Mouse (Mus musculus) cerebellum, postnatal 4 days (tissue): ENCODE measurements around the gene Tulp4.

Experiments used
- DNase-seq, 2 experiments: peaks; one replicate each; pipeline ENCODE4 v3.0.0; 2022; ENCODE audit warnings: low spot score in 2 of 2, mixed read lengths in 1 of 2

Gene Tulp4

DNA sequence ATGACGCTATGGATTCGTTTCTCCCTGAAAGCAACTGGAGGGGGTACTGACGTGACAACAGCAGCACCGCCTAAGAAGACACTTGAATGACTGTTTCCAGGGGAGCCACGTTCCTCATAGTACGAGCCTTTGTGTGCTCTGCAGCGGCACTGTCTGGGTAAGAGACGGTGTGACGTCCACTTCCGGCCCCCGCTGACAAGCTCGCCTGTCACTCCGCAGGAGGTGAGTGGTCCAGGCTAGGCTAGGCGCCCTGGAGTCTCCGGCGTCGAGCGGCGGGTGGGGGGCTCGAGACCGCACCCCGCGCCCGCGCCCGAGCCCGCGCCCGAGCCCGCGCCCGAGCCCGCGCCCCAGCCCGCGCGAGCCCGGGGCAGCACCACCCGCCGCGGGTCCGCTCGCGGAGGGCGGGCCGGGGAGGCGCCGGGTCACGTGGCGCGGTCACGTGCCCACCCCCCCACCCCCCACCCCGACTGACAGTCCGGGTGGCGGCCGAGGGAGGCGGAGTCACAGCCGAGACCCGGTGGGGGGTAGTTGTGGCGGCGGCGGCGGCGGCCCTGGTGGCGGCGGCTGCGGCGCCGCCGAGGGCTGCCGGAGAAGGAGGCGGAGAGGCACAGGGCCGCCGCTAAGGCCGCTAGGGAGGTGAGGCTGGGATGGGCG is at the start of gene Tulp4:
TSS of gene Tulp4 (plus strand) at position 77 of the 654 bp plus-strand sequence.
- peak; percentile 65 to 82 for DNase-seq

DNA sequence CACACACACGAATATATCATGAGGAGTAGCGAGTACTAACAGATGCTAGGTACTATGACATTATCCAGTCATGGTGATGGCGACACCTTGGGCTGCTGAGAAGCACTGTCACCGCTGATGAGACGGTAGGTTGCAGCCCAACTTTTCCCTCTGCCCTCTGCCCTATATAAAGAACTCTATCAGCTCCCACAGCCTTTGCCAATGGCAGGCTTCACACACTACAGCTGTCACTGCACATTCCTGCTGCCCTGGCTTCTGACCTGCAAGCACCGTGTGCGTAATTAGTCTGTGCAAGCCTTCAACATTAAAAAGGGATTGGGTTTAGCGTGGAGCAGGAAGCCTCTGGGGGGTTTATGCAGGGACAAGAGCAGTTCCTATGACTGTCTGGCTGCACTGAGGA is 43.4 kb upstream of the Tulp4 start:
- DNase-seq: no peak

DNA sequence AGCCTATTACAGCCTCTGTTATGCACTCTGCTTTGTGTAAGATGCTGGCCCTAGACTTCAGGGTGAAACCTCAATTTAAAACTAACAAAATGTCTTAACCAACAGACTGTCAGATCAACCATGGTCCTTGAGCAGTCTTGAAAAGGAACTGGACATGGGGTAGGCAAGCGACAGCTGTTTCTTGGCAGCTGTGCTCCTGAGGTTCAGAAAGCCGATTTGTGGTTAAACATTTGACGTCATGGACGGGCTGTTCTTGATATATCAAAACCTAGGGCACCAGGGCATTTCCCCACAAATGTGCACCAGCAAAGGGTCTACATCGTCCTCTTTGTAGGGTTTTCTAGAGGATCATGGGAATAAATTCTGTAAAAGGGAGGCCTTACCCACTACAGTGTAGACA is 42.7 kb upstream of the Tulp4 start:
- DNase-seq: no peak

DNA sequence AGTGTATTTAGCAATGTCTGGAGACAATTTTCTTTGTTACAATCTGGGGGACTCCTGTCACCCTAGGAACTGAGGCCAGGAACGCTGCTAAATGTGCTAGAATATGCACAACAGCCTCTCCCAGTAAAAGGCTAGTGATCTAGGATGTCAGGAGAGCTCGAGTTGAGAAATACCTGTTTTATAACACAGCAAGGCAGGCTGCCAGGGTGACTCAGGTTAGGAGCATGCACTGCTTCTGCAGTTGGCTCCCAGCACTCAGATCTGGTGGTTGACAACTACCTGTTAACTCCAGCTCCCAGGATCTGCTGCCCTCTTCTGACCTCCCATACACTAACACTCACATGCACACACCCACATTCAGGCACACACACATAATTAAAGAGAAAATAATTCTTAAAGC is 40.2 kb upstream of the Tulp4 start:
- no peak for DNase-seq

DNA sequence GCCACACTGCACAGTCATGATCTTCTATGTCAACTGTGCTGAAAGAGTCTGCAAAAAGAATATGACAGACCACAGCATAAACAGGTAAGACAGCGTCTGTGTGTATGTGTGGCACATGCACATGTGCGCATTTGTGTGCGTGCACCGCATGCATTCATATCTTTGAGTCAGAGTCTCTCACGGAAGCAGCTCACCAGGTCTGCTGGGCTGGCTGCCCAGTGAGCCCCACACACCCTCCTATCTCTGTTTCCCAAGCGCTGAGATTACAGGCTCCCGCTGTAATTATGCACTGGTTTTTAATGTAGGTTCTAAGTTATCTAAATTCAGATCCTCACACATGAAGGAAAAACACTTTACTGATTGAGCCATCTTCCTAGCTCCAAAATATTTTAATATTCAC is 38.6 kb upstream of the Tulp4 start:
- DNase-seq: no peak

DNA sequence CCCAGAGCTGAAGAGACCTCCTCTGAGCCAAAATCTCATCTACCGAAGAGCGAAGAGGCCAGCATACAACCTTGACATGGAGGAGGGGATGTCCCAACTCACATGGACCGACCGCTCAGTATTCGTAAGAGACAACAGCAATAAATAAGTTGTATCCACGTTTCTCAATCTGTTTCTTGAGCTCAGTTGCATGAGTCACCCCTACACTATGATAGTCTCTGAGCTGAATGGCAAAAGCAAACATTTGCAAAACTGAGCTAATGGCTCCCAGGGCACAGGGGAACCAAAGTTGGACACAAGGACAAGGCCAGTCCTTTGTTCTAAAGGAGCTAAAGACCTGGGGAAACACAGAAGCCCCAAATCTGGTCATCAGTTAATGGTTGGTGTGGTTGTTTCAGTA is 36.4 kb upstream of the Tulp4 start:
- no peak for DNase-seq

DNA sequence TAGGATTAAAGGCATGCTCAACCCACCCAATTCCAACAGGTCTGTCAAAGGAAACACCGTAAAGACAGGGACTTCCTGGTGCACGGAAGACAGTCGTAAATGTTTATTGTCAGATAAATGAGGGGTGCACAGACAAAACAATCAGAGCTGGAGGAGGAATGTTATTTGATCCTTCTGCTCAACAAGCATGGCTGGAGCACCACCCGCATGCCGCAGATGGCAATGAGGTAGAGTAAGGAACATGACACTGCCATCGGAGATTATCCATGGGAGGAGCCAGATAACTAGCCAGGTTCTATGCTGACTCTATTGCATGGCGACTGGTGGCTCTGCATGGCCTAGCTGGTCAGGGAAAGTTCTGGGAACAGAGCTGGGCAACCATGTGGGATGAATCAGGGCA is 32.8 kb upstream of the Tulp4 start:
- no peak for DNase-seq

DNA sequence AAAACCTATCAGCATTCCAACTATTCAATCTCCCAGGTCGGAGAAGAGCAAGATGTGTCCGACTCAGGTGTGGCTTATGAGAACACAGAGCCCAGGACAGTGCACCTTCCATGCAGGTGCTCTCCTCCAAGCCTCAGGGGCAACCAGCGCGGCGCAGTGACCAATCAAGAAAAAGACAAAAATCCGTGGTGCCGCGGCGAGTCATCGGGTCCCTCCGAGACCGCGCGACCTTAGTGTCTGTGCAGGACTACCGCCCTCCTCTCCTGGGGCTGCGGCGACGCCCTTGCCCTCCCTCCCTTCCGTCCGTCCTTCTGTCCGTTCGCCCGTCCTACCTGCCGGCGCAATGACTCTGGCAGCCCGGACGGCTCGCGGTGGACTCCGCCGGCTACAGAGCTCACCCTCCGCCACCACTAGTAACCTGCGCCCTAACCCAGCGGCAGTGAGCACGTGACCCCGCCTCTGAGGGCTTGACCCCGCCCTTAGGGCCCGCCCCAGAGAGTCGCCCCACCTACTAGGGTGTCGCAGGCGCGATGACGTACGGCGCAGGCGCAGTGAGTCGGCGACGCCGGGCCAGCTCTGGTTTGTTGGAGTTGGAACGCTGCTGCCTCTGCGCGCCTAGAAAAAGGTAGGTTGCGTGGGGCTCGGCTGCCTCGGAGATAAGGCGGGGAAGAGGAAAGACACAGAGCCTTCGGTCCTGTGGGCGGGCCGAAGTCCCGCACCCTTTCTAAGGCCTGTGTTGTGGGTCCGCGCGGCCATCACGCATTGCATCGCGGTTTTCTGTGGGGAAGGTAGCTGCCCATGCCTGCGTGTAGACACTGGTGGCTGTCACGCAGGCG is 26.7 kb upstream of the Tulp4 start, which contains the start of the genes Serac1 and Gtf2h5:
TSS of gene Serac1 (minus strand) at position 455 of the 836 bp plus-strand sequence.
TSS of gene Gtf2h5 (plus strand) at position 500 of the 836 bp plus-strand sequence.
- DNase-seq: peak; percentile 98

DNA sequence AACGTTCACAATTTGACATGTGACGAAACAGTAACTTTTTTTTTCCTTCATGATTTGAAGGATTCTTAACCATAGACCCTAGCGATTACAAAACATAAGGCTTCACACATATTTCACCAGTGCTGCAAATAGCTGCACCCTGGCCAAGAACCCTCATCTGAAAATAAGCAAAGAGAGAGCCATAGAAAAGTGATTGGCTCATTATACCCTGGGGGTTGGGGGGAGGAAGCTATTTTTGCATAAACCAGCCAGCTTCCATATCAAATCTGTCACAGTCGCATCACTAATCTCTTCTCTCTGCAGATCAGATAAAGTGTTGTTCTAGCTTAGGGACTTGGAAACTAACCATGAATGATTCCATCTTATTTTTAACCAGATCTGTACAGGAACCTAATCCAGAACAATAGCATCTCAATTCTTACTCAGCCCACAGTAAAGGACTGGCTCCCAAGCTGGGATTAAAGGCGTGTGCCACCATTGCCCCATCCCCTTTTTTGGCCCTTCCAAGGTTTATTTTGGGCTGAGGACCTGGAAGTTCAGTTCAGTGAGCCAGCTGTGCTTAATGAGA is 22.8 kb upstream of the Tulp4 start:
- DNase-seq: no peak

DNA sequence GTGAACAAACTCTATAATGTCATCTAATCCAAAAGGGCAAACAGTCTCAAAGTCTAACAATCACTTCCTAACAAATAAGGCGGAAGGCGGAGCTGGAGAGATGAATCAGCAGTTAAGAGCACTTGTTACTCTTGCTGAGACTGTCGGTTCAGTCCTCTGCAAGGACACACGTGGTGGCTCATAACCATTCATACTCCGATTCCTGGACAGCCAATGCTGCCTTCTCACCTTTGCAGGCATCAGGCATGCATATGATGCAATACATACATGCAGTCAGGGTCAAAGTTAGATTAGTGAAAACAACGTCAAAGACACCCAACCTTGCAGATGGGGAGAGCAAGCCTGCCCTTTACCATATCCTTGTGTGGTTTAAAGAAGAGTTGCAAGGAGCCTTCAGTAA is 14.6 kb upstream of the Tulp4 start:
- no peak for DNase-seq

DNA sequence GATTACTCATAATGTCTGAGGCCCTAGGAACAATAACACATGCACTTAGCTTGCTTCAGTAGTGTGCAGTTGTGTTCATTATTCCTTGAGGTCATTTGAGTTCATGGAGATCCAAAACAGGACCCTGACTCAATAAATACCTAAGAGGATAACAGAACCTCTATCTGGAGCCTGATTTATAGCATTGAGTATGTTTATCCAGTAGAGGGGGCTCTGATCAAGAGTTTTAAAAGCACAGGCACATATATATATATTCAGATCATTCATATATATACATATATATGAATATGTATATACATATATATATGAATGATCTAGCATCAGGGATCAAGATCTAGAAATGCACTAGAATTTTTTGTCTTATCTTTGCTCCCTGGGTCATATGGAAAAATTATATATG is 10.7 kb upstream of the Tulp4 start:
- DNase-seq: no peak

DNA sequence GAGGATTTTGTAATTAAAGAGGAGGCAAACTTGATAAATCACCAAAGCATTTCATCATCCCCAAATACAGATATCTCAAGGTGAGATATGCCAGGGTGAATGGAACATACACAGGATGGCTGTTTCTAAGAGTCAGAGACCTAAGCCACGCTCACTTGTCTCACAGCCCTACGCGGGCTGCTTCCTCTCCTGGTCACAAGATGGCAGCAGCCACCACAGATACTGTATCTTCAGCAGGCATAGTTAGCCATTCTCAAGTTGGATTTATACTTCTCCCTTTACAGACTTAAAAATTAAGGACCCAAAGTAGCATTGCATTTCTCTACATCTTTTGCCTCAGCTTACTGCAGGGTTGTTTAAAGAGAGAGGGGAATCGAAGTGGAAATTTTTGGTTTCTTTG is 8.4 kb upstream of the Tulp4 start:
- DNase-seq: peak in 1 of 2 experiments; percentile 56

DNA sequence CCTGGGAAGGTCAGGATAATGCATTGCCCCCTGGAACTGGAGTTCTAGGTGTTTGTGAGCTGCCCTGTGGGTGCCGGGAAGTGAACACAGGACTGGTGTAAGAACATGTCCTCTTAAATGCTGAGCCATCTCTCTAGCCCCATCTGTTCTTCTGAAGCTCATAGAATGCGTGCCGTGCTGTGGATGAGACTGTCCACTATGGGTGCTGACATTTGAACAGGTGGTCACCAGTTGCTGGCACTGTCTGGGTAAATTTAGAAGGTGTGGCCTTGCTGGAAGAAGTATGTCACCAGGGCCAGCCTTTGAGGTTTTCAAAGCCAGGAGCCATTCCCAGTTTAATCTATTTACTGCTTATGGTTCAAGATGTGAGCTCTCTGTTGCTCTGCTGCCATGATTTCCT is 4.0 kb upstream of the Tulp4 start:
- no peak for DNase-seq

DNA sequence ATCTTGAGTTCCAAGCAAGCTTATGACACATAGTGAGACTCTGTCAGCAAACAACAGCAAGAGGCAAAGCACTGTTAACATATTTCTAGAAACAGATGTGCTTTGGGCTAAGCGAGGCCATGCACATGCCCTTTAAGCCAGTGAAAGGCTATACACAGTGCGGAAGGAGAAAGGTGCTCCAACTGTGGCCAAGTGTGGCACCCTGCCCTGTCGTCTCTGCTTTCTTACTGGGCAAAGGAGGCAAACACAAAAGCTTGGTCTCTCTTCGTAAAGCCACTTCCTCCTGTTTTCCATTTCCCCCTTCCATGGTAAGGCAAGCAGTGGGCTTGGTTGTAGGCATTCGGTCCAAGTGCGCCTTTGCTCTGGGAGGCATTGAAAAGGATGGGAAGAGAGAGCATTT is 2.7 kb upstream of the Tulp4 start:
- DNase-seq: no peak

DNA sequence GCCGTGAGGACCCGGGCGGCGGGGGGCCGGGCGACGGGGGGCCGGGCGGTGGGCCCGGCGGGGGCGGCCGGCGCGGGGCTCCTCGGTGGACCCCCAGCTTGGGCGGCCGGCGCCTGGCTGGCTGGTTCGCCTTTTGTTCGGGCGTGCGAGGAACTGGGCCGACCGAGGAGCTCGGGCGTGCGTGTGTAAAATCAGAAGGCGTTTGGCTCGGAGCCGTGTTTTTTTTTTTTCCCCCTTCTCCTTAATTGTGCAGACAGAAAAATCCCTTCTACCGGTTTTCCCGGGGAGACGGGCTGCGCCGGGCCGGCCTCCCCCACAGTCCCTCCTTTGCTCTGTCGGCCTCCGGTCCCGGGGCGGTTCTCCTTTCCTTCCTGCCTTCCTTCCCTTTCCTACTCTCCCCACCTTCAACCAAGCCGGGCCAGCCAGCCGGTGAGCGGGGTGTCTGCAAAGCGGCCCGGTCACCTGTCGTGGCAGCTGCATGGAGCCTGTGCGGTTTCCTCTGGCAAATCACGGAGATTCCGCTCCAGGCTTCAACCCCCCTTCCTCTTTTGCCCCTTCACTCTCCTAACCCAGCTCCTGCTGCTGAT is 871 bp downstream of the Tulp4 start:
- DNase-seq: peak; percentile 26 to 66

DNA sequence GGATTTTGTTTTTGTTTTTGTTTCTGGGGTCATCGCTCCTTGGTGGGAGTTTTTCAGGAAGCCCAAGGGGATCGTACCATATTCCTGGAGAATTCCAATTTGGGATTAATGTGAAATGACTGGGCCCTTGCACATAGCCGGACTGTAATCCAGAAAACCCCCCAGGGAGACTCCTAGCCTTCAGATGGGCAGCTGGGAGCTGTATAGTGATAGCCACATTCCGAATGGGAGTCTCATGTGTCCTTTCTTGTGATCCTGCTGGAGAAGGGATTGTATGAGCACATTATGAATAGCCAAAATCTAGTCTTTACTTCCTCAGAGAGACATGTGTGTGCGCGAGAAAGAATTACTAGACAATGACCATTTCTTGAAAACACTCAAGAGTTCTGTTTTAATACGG is 1.9 kb downstream of the Tulp4 start:
- DNase-seq: no peak

DNA sequence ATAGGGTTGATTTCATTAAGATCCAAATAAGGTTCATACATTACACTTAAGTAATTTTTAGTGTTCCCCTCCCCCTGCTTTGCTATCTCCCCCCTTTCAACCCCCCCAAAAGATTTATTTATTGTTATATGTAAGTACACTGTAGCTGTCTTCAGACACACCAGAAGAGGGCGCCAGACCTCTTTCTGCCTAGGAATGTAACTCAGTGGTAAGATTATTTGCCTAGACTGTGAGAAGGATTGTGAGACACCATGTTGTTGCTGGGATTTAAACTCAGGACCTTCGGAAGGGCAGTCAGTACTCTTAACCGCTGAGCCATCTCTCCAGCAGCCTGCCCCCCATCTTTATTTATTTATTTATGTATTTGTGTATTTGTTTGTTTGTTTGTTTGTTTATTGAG is 4.7 kb downstream of the Tulp4 start:
- no peak for DNase-seq

DNA sequence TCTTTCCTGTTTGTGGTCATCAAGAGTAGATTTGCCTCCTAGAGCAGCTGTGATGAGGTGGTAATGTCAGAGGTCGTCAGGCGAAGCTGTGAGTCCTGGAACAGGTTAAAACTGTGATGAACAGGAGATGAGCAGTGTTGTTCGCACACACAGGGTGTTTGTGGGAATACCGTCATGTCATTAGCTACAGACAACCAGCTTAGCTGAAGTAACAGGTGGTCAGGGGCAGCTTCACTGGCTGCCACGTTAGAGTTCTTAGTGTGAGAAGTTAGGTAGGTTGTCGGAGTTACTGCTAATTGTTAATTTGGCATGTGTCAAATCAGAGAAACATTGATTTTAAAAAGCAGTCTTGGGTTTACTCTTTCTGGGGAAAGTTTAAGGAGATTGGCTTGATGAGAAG is 7.4 kb downstream of the Tulp4 start:
- no peak for DNase-seq

DNA sequence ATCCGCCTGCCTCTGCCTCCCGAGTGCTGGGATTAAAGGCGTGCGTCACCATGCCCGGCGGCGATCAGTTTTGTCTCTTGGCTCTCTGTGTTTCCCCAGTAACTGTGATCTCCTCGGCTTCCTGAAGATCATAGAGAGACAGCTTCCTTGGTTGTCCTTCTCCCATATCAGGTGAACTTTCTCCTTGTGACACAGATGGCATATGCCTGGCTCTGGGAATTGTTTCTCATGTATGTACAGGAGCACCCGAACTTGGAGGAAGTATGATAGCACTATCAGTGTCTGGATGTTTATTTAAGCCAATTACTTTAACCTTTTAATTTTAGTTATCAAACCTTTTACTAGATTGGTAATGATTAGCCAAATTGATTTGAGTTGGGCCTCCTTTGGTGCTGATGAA is 8.8 kb downstream of the Tulp4 start:
- no peak for DNase-seq

DNA sequence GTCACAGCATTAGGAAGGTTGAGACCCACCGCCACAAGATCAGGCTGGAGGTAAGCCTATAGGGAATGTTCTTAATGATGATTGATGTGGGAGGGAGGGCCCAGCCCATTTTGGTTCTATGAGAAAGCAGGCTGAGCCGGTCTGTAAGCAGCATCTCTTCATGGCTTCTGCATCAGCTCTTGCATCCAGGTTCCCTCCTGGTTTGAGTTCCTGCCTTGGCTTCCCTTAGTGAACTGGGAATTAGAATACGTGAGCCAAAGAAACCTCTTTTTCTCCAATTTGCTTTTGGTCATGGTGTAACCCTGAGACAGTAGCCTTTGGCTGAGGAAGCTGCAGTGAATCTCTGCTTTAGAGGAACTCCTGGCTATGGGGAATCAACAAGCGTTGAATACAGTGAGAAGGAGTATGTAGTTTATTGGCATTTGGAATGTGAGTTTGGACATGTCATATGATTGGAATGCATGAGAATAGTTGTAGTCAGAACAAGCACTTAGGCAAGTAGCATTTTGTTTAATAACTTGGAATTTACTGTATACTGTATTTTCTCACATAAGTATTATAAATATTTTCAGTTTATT is 11.0 kb downstream of the Tulp4 start:
- DNase-seq: no peak

DNA sequence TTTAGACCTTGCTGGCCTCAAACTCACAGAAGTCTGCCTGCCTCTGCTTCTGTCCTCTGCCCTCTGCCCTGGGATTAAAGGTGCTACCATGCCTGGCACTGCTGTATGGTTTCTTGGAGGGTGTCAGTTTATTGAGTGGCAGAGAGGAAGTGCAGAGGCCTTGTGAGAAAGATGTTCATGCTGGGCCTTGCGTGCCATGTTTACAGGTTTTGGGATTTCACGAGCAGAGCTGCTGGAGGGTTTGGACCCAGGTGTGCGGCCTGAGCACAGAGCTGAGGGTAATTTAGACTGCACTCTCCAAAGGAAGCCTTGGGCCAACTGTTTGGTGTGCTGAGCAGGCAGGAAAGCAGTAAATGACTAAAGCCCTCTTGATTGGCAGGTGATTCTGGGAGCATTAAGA is 11.7 kb downstream of the Tulp4 start:
- no peak for DNase-seq

DNA sequence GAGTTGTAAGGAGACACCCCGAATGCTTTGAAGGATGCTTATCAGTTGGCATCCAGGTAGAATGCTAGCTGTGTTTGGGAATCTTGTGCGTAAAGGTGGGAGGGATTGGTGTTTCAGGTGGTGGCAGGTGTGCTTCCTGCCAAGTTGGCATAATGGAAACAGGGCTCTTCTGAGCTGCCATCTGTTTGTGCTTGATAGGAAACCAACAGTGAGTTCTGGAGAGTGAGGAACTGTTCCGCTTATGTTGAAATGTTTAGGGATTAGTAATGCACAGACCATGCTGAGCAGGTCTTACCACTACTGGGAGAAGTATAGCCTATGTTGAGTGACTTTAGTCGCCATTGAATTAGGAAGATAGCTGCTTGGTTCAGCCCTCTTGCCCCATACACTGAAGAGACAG is 12.6 kb downstream of the Tulp4 start:
- no peak for DNase-seq
